Mouse (Mus musculus) thymus, postnatal 14 days (tissue): ENCODE measurements around the gene Nepn.
"Not testable (repeated sequence)": the region's sequence is repeated elsewhere in the genome, so short reads cannot be mapped to it uniquely, and the experiment has no call there.

ENCODE experiments used
- DNase-seq: peaks from one replicate; pipeline ENCODE4 v3.0.0; 2021

Gene Nepn

DNA sequence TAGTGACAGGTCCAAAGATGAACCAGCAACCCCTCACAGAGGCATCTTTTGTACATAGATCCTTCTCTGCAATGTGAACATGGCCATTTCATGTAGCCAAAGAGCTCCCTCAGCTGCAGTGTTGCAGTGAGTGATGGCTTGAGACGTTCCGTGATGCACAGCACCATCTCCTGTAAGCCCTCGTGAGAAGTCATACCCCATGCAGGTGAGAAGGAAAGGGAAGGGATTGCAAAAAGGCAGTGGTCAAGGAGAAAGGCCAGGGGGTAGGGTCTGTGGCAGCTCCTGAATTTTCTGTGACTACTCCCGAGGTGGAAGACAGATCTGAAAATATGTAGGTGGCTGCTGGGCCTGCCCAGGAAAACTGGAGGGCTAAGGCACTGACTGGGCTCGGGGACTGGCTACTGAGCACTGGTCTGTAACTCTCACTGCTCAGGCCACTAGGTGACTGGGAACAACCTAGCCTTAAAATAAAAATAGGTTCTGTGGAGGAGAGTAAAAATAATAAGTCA lies at the start of gene Nepn:
Gene Nepn, plus strand, starts transcription at position 51 of the 509 bp plus-strand sequence.
- no peak for DNase-seq

- DNase-seq, result not testable (repeated sequence)
Observed at GRCm38 (mm10) chr10:52343324-52343723, 45.4 kb upstream of the Nepn start.

DNA sequence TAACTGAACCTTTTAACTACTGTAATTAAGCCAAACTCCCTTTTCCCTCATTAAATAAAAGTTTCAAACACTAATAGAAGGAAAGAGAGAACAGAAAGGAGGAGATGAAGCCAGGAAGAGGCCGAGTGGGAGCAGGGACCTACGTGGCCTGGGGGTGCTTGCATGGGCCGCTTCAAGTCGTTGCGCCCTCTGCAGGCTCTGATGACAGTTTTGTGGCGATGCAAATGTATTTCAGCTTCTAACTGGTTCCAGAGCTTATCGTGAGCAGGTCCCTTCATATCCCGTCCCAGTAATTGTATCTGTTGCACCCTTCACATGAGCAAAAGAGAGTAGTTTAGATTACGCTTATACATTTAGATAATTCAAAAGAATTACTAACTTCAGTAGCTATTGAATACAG lies 35.6 kb upstream of the Nepn start:
- DNase-seq, result no peak

- DNase-seq, result no peak
Observed at GRCm38 (mm10) chr10:52358467-52358866, 30.3 kb upstream of the Nepn start, which contains the start of gene Gm26741. Gm26741 (plus strand) TSS chr10:52358767.

- DNase-seq, result no peak
Observed at GRCm38 (mm10) chr10:52360241-52360735, 28.5 kb upstream of the Nepn start.

- DNase-seq, result no peak
Observed at GRCm38 (mm10) chr10:52360862-52361609, 27.7 kb upstream of the Nepn start.

DNA sequence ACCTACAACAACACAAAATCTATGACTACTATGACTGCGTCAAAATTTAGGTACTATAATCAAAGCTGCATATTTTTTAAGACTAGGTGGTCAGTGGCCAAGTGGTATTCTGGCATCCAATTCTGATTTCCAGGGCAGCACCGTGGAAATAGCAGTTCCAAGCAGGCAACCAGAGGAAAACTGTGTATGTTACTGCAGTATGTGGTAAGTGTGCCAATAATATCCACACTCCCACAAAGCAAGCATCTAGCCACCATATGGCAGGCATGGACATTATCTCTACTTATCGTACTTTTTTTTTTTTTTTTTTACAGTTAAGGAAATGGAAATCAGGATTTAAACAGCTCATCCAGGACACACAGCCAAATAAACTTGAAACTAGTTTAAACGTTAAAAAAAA lies 20.4 kb upstream of the Nepn start:
- no peak for DNase-seq

- DNase-seq, result no peak
Observed at GRCm38 (mm10) chr10:52373834-52374233, 14.9 kb upstream of the Nepn start.

- DNase-seq, result no peak
Observed at GRCm38 (mm10) chr10:52374651-52375050, 14.1 kb upstream of the Nepn start.

GRCm38 (mm10) chr10:52376422-52376821 lies 12.3 kb upstream of the Nepn start:
- no peak for DNase-seq

- no peak for DNase-seq
Observed at GRCm38 (mm10) chr10:52377813-52378212, 11.0 kb upstream of the Nepn start.

DNA sequence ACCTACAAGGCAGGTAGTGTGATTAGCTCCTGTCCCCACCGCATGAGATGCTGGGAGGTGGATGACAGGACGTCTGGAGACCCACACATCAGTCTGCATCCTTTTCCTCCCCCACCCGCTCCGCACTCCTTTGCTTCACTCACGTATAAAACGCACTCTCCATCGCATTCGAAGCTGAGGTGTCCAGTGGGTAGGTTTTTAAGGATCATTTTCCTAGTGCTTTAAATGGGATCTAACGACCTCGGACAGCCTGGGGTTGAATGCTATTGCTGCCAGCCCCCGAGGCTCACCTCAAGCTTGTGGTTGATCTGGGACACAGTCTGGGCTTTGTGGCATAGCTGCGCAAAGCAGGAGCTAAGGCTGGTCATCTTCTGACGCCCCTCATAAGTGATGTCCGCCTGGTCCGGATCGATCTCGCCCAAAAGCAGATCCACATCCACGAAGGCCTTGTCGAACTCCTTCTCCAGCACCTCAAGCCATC lies 7.4 kb upstream of the Nepn start:
- DNase-seq, result peak; percentile 48

GRCm38 (mm10) chr10:52381845-52382591 lies 6.8 kb upstream of the Nepn start, which contains the start of gene Gopc:
Gopc (minus strand) TSS chr10:52382124.
- peak; percentile 99 for DNase-seq

DNA sequence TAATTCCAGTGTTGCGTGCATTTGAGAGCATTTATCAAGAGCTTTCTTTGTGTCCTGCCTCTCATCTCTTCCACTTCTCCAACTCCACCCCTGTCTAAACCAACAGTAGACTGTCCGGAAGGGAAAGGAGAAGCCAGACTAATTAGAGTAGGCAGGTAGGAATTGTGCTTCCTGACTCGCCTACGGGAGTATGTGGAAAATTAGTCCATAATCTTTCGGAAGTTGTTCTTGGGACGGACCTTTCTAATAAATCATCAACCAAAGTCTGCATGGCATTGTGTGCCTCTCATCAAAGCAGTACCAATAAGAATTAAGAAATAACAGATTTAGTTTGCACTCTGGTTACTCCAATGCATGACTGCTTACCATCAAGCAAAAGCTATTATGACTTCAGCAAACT lies 5.8 kb upstream of the Nepn start:
- DNase-seq, result no peak

DNA sequence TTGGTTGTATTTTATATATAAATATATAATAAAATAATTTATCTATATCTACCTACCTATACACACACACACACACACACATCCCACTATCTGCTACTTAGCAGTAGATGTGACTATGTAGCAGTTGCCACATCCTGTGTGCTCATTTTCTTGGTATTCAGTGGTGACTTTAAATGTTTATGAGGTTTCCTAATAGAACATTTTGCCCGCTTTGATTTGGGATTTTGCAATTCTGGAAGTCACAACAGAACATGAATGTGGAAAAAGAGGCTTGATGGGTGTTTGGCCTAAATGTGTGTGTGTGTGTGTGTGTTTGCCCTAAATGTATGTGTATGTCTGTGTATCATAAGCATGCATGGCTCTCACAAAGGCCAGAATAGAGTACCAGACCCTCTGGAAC lies 5.2 kb upstream of the Nepn start:
- no peak for DNase-seq

DNA sequence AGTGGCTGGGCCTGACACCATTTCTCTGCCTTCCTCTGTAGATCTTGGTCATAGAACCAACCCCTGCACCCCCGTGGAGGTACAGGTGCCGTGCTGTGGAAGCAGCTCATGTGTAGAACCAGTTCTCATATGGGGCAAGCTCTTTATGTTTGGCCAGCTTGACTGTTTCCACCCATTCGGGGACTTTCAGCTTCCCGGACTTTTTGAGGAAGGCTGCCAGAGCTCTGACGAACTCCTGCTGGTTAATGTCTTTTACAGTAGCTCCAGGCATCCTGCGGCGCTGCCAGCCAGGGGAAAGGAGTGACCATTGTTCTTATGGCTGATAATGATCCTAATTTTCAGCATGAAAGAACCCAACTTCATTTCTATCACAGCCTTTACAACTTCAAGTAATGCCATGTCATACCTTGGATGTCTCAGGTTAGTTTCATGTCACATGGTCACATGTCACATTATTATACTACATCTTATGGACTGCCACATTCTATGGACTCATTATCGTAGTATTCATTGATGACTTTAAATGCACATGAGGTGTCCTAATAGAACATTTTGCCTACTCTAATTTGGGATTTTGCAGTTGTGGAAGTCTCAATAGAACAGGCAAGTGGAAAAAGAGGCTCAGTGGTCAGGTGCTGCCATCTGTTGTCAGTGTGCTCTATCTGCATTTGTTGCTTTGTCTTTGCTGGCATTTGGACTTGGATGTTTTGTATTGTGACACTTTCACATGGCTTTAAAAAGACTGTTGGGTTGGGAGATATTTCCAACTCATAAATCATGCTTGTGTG lies 3.8 kb upstream of the Nepn start:
- DNase-seq, result peak; percentile 36

DNA sequence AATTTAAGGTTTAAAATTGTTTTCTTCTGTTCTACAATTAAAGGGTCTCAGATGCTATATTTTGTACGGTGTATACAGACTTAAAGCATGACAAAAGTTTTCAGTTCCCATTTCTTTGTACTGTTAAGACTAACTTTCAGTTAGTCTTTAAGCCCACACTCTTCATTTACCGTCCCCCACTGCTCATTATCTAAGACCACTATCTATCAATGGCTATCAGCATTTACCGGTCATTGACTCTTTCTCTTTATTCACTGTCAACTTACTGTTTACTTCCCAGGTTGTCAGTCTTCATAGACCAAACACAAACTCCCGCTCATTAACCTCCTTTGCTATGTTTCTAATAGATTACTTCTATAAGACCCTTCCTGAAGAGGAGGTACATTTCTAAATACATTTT lies 1.6 kb upstream of the Nepn start:
- DNase-seq, result no peak

DNA sequence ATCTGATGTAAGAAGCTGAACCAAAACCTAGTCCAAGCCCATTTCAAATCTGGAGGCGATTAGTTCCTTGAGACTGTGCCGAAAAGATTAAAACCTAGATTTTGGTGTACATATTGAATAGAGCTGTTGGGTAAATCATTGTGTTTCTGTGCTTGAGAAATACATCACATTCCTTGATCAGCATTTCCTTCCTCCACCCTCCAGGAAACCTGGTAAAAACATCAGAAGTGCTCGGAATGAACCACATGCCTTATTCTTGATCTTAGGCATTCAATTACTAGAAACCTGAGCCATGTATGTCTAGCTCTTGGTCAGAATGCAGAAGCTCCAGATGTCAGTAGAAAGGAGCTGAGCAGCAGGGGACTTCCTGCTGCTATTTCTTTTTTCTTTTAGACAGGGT lies 666 bp downstream of the Nepn start:
- DNase-seq, result no peak

DNA sequence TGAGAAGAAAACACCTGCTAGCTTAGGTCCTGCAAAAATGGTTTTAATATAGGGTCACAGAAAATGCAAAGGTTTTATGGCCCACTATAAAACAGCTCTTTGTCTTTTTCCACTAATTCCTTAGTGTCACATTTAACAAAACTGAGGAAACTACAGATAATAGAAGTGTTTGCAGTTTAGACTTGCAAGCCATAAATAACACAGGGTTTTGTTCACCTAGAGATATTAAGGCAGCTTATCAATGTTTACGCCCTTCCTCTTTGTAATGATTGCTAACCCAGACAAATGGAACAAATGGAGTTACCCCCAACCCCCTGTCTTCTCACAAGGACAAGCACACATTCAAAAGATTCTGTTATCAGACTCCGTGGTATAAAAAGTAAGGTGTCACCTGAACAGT lies 2.4 kb downstream of the Nepn start:
- DNase-seq, result no peak

DNA sequence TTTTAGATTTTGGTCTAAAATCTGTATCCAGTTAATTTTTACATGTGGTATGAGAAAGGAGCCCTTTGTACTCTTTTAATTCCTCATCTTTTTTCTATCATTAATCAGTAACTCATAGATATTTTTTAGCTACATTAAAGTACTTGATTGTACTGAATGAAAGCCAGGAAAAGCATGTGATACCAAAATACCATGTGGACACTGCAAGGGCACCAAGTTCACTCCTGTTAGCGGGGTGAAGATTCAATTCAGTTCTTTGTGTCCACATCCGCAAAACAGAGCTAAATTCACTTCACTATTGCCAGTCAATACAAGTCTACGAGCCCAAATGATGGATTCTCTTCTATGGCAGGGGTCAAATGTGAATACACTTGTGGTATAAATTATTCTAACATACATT lies 7.9 kb downstream of the Nepn start:
- DNase-seq, result no peak

- DNase-seq, result no peak
Observed at GRCm38 (mm10) chr10:52398715-52399114, 9.9 kb downstream of the Nepn start.

DNA sequence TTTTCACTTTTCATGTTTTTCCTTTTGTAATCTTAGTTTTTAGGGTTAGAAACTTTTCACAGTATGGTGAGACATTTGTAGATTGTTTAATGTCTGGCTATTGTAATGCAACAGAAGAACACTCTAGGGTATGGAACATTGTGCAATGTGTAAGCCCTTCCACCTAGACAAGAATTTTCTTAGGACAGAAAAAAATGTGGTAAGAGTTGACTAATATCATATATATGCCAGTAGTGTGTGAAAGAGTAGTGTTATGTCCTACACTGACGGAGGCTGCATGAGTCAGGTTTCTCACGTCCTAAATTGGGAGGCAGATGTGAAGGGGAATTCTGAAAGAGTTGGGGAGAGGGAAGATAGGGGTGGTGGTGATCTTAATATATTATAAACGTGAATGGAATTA lies 10.9 kb downstream of the Nepn start:
- no peak for DNase-seq

GRCm38 (mm10) chr10:52405160-52405559 lies 16.4 kb downstream of the Nepn start:
- no peak for DNase-seq
